8 mouse cellular contexts compared by ENCODE assay signal in genomic region chr15:77839529-77840286, GRCm38 (mm10). TPM values are rescaled to one million over a fixed set of nuclear protein-coding genes. Genes with fewer than 3 reads are reported as not detected.
DNase-seq lines count a peak whose midpoint lies in the region; ATAC-seq and TF ChIP-seq lines count a peak whose summit lies in the region.

No protein-coding gene starts in this region.

- no peaks in the 10 kb centered on the region for H3K27me3 ChIP-seq in limb, embryonic 13.5 days
- H3K27me3 ChIP-seq in stomach, postnatal 0 days (ENCODE audit: control insufficient read depth, insufficient read depth, low read length), result no peaks in the 10 kb centered on the region

- H3K4me3 ChIP-seq in limb, embryonic 13.5 days, result peak overlapping the region; percentile 96
- H3K4me3 ChIP-seq in stomach, postnatal 0 days (ENCODE audit: low read depth, low read length), result peak overlapping the region; percentile 97

- H3K36me3 ChIP-seq in limb, embryonic 13.5 days, result no peaks in the 10 kb centered on the region
- no peaks in the 10 kb centered on the region for H3K36me3 ChIP-seq in stomach, postnatal 0 days (ENCODE audit: control insufficient read depth, insufficient read depth, low read length)

- H3K27ac ChIP-seq in limb, embryonic 13.5 days, result peak overlapping the region; percentile 65
- peak overlapping the region; percentile 98 for H3K27ac ChIP-seq in stomach, postnatal 0 days (replicated peaks)

- WGBS in limb, embryonic 13.5 days, result 12% methylated on average over 10 of the region's 10 CpGs
- WGBS in stomach, postnatal 0 days, result 15% methylated on average over 10 of the region's 10 CpGs

- TF ChIP-seq CTCF in stomach, postnatal 0 days (IDR thresholded peaks at IDR 0.05; ENCODE audit: low read depth), result no peak

- peak; percentile 44 for DNase-seq in cerebellum, adult 9-10 months
- DNase-seq in cerebellum, adult 11 months, result no peak
- DNase-seq in thymus, postnatal 0 days (ENCODE audit: low spot score), result peak; percentile 34
- no peak for DNase-seq in thymus, postnatal 10 days (ENCODE audit: low spot score in 2 of 2)
- peak; percentile 56 for DNase-seq in stomach, postnatal 0 days (ENCODE audit: low spot score)
- no peak for DNase-seq in frontal cortex, postnatal 14 days (ENCODE audit: low spot score in 2 of 2)
- DNase-seq in layer of hippocampus, postnatal 36 days, result no peak

- peak overlapping the region; percentile 95 for H3K4me2 ChIP-seq in limb, embryonic 13.5 days (replicated peaks)
- peak overlapping the region; percentile 66 for H3K4me2 ChIP-seq in stomach, postnatal 0 days (replicated peaks; ENCODE audit: low read depth)

- TF ChIP-seq EP300 in stomach, postnatal 0 days (optimal IDR thresholded peaks at IDR 0.05), result no peak

- H3K9me3 ChIP-seq in limb, embryonic 13.5 days, result no peaks in the 10 kb centered on the region
- no peaks in the 10 kb centered on the region for H3K9me3 ChIP-seq in stomach, postnatal 0 days (ENCODE audit: control insufficient read depth, low read length)

- H3K9ac ChIP-seq in limb, embryonic 13.5 days, result peak overlapping the region; percentile 91
- H3K9ac ChIP-seq in stomach, postnatal 0 days (ENCODE audit: low read length), result peak overlapping the region; percentile 98

- ATAC-seq in limb, embryonic 13.5 days (ENCODE audit: low FRiP score, low read depth), result no peak
- ATAC-seq in stomach, postnatal 0 days (ENCODE audit: low FRiP score, low TSS enrichment), result no peak

- peaks cover 64% of the 10 kb centered on the region for H3K4me1 ChIP-seq in limb, embryonic 13.5 days
- peaks cover 35% of the 10 kb centered on the region for H3K4me1 ChIP-seq in stomach, postnatal 0 days (replicated peaks; ENCODE audit: control insufficient read depth, insufficient read depth)

RNA-seq across cellular contexts. Expression of gene Myh9, which starts 2.3 kb away (rescaled TPM):
- 62.3 and 71.0 TPM in 2 replicates for polyA plus RNA-seq in thymus, postnatal 0 days (2015; fragmentation: Nextera tagmentation; extraction: Ambion mirVana)
- 34.1 and 38.1 TPM in 2 replicates for polyA plus RNA-seq in limb, embryonic 13.5 days (2015; fragmentation: Nextera tagmentation; extraction: Ambion mirVana)
- polyA plus RNA-seq in stomach, postnatal 0 days (2015; fragmentation: Nextera tagmentation; extraction: Ambion mirVana), result 27.9 and 32.9 TPM in 2 replicates
- 100 to 1,000 TPM in 1 of 2 experiments, 10 to 100 TPM in 1; 92.4 to 103 TPM for total RNA-seq in layer of hippocampus, postnatal 36 days (2021)

Comparison
In these comparisons a context has a peak if more than half of its experiments do, and no peak if none do; other contexts are left out.
1. DNase-seq: peak in cerebellum, adult 9-10 months (single experiment), thymus, postnatal 0 days (single experiment) and stomach, postnatal 0 days (single experiment); none in cerebellum, adult 11 months (single experiment), thymus, postnatal 10 days (0 of 2), frontal cortex, postnatal 14 days (0 of 2) and layer of hippocampus, postnatal 36 days (0 of 2).